Mouse (Mus musculus): Measurements from ENCODE around the gene St6galnac3. TPM values are rescaled to one million over a fixed set of nuclear protein-coding genes. Genes with fewer than 3 reads are reported as not detected.

Gene St6galnac3
- polyA plus RNA-seq, 1 experiment: 2.3 TPM

DNA sequence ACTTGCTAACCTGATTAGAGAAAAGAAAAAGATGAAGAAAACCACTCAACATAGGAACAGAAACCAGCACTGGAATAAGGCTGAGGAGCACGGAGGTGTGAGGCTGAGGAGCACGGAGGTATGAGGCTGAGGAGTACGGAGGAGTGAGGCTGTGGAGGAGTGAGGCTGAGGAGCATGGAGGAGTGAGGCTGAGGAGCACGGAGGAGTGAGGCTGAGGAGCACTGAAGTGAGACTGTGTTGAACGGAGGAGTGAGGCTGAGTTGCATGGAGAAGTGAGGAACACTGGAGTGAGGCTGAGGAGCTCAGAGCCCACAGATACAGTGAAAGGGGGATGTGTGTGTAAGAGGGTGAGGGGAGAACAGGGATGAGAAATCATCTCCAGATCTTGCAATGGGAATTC, 564.3 kb downstream of the St6galnac3 start:
- no peak for DNase-seq (ENCODE audit: low read depth)

DNA sequence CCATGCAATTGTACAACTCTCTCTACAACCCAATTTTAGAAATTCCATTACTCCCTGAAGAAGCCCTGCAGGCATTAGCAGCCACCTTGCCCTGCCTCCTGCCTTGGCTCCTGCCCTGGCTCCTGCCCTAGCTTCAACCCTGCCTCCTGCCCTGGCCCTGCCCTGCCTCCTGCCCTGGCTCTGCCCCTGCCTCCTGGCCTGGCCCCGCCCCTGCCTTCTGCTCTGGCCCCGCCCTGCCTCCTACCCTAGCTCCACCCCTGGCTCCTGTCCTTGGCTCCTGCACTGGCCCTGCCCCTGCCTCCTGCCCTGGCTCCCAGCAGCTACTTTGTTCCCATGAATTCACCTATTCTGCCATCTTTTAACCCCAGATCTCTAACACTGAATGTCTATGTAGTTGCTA, 576.1 kb downstream of the St6galnac3 start:
- no peak for DNase-seq (ENCODE audit: low read depth)

Other genes with a start within 250 kb of the St6galnac3 start
- gene Asb17, start 119.0 kb upstream of the St6galnac3 start, polyA plus RNA-seq (2012; rRNA removed): 0.20 and 0.52 TPM in 2 replicates
- gene Msh4, start 181.0 kb upstream of the St6galnac3 start, polyA plus RNA-seq (2012; rRNA removed): 0.09 TPM in 1 of 2 replicates, not detected in the other
- 35.9 and 40.6 TPM in 2 replicates for gene Rabggtb, start 187.8 kb upstream of the St6galnac3 start, polyA plus RNA-seq (2012; rRNA removed)
- 98.2 and 101 TPM in 2 replicates for gene Acadm, start 219.5 kb upstream of the St6galnac3 start, polyA plus RNA-seq (2012; rRNA removed)
- 0.03 and 0.07 TPM in 2 replicates for gene Slc44a5, start 248.3 kb upstream of the St6galnac3 start, polyA plus RNA-seq (2012; rRNA removed)